Mouse (Mus musculus) stomach, embryonic 15.5 days (tissue): ENCODE results near the gene Gna14. TPM values are rescaled to one million over a fixed set of nuclear protein-coding genes. Genes with fewer than 3 reads are reported as not detected.

Experiments
- ATAC-seq: fragments of 200-750 bp; cut with Nextera tagmentation; 2 replicates; pipeline ENCODE4 v1.8.0; 2017; ENCODE audit warnings: low read depth, moderate number of reproducible peaks, moderate TSS enrichment; ENCODE audit not compliant: insufficient read depth, low FRiP score
- H3K27ac ChIP-seq: fragments of 300-500 bp; sonication (generic); 2 replicates; pipeline ENCODE4 v1.5.1; 2015; ENCODE audit warnings: mild to moderate bottlenecking, inconsistent platforms
- H3K27me3 ChIP-seq: fragments of 300-500 bp; sonication (generic); replicated peaks from 2 replicates; pipeline ENCODE4 v1.6.1; 2015; ENCODE audit warnings: inconsistent platforms
- H3K36me3 ChIP-seq: fragments of 300-500 bp; sonication (generic); 2 replicates; pipeline ENCODE4 v1.6.1; 2015; ENCODE audit warnings: inconsistent platforms
- H3K4me1 ChIP-seq: fragments of 300-500 bp; sonication (generic); 2 replicates; pipeline ENCODE4 v1.6.1; 2015; ENCODE audit warnings: inconsistent platforms
- H3K4me2 ChIP-seq: fragments of 300-500 bp; sonication (generic); 2 replicates; pipeline ENCODE4 v1.6.1; 2015; ENCODE audit warnings: mild to moderate bottlenecking, inconsistent platforms
- H3K4me3 ChIP-seq: fragments of 300-500 bp; sonication (generic); replicated peaks from 2 replicates; pipeline ENCODE4 v1.5.1; 2015; ENCODE audit warnings: inconsistent platforms
- H3K9ac ChIP-seq: fragments of 300-500 bp; sonication (generic); 2 replicates; pipeline ENCODE4 v1.6.1; 2015; ENCODE audit warnings: inconsistent platforms
- H3K9me3 ChIP-seq: fragments of 300-500 bp; sonication (generic); 2 replicates; pipeline ENCODE4 v1.6.1; 2016; ENCODE audit warnings: inconsistent platforms
- WGBS: fragments of 180-500 bp; shearing (Covaris S2); methylation state at CpG from one replicate; pipeline ENCODE4 v1.1.7; 2015; 5-methylcytosine and 5-hydroxymethylcytosine counted together
- polyA plus RNA-seq: library from polyadenylated mRNA; unstranded; fragments of >200 nt; fragmentation: Nextera tagmentation; extraction: Ambion mirVana; gene quantifications from 2 replicates; pipeline ENCODE4 v1.2.1, GENCODE M21; 2015

Gna14 gene
- polyA plus RNA-seq, 1 experiment from 2014 or later: 14.3 TPM

GRCm38 (mm10) chr19:16520608-16521007 is 85.0 kb downstream of the Gna14 start:
- 85% methylated on average over 3 of the region's 3 CpGs for WGBS
- Histone ChIP-seq H3K4me1 (no peaks in the 10 kb centered on the region), H3K4me2 (no peak overlapping the region), H3K27ac (no peak overlapping the region), H3K27me3 (no peaks in the 10 kb centered on the region), H3K4me3 (no peak overlapping the region), H3K36me3 (no peaks in the 10 kb centered on the region), H3K9ac (no peak overlapping the region), H3K9me3 (no peaks in the 10 kb centered on the region)
- no peak for ATAC-seq

- no peak for ATAC-seq
- no peak overlapping the region for H3K9ac ChIP-seq
- WGBS: 57% methylated on average over 9 of the region's 9 CpGs
- no peaks in the 10 kb centered on the region for H3K9me3 ChIP-seq
- H3K36me3 ChIP-seq: no peaks in the 10 kb centered on the region
- no peaks in the 10 kb centered on the region for H3K27me3 ChIP-seq
- no peak overlapping the region for H3K4me3 ChIP-seq
- peaks cover 12% of the 10 kb centered on the region; the same call in 1 of the 2 replicates for H3K4me1 ChIP-seq
- H3K4me2 ChIP-seq: no peak overlapping the region
- H3K27ac ChIP-seq: peak overlapping the region; percentile 8; the same call in 1 of the 2 replicates
Measured at GRCm38 (mm10) chr19:16526302-16526880, 90.8 kb downstream of the Gna14 start.

- WGBS: 54% methylated on average over 5 of the region's 5 CpGs
- no peaks in the 10 kb centered on the region for H3K36me3 ChIP-seq
- H3K9me3 ChIP-seq: no peaks in the 10 kb centered on the region
- no peaks in the 10 kb centered on the region for H3K27me3 ChIP-seq
- H3K27ac ChIP-seq: peak overlapping the region; percentile 8; the same call in 1 of the 2 replicates
- no peak overlapping the region for H3K4me3 ChIP-seq
- peaks cover 12% of the 10 kb centered on the region; the same call in 1 of the 2 replicates for H3K4me1 ChIP-seq
- H3K4me2 ChIP-seq: no peak overlapping the region
- H3K9ac ChIP-seq: no peak overlapping the region
- ATAC-seq: no peak
Measured at GRCm38 (mm10) chr19:16527031-16527430, 91.5 kb downstream of the Gna14 start.

- Histone ChIP-seq H3K9ac (no peak overlapping the region), H3K27ac (no peak overlapping the region), H3K4me2 (no peak overlapping the region), H3K4me1 (peaks cover 12% of the 10 kb centered on the region; the same call in 1 of the 2 replicates), H3K36me3 (no peaks in the 10 kb centered on the region), H3K9me3 (no peaks in the 10 kb centered on the region), H3K4me3 (no peak overlapping the region), H3K27me3 (no peaks in the 10 kb centered on the region)
- 37% methylated on average over 3 of the region's 3 CpGs for WGBS
- peak; percentile 60; the same call in 1 of the 2 replicates for ATAC-seq
Measured at GRCm38 (mm10) chr19:16528225-16528828, 92.8 kb downstream of the Gna14 start.

GRCm38 (mm10) chr19:16529293-16529920 is 93.8 kb downstream of the Gna14 start:
- Histone ChIP-seq H3K4me1 (peaks cover 12% of the 10 kb centered on the region; the same call in 1 of the 2 replicates), H3K27ac (no peak overlapping the region), H3K4me2 (no peak overlapping the region), H3K9me3 (no peaks in the 10 kb centered on the region), H3K27me3 (no peaks in the 10 kb centered on the region), H3K4me3 (no peak overlapping the region), H3K36me3 (no peaks in the 10 kb centered on the region), H3K9ac (no peak overlapping the region)
- no peak for ATAC-seq

GRCm38 (mm10) chr19:16529999-16530398 is 94.4 kb downstream of the Gna14 start:
- Histone ChIP-seq H3K27ac (no peak overlapping the region), H3K27me3 (no peaks in the 10 kb centered on the region), H3K4me1 (peaks cover 12% of the 10 kb centered on the region; the same call in 1 of the 2 replicates), H3K4me3 (no peak overlapping the region), H3K36me3 (no peaks in the 10 kb centered on the region), H3K9me3 (no peaks in the 10 kb centered on the region), H3K9ac (no peak overlapping the region), H3K4me2 (no peak overlapping the region)
- no peak for ATAC-seq
- 67% methylated on average over 4 of the region's 4 CpGs for WGBS

GRCm38 (mm10) chr19:16534311-16534710 is 98.7 kb downstream of the Gna14 start:
- Histone ChIP-seq H3K36me3 (no peaks in the 10 kb centered on the region), H3K4me3 (no peak overlapping the region), H3K9ac (no peak overlapping the region), H3K27me3 (no peaks in the 10 kb centered on the region), H3K27ac (no peak overlapping the region), H3K9me3 (no peaks in the 10 kb centered on the region), H3K4me2 (no peak overlapping the region), H3K4me1 (no peaks in the 10 kb centered on the region)
- WGBS: 81% methylated on average over 2 of the region's 2 CpGs
- no peak for ATAC-seq

DNA sequence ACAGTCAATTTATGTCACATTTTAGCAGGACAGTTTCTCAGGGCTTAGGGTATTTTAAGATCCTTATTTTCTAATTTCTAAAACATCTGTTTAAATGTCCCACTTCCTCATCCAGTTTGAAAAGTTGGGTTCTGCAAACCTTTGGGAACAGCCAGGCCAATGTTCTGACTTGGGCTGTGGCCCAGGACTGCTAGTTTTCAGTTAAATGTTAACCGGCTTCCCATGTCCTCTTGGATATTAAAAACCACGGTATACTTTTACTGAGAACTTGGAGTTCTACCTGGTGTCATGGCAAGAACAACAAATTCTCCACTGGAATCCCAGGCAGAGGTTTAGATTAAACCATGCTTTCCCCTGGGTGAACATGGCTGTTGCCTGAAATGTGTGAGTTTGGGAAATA is 102.9 kb downstream of the Gna14 start:
- no peaks in the 10 kb centered on the region for H3K9me3 ChIP-seq
- H3K4me2 ChIP-seq: no peak overlapping the region
- H3K4me1 ChIP-seq: no peaks in the 10 kb centered on the region
- no peak overlapping the region for H3K27ac ChIP-seq
- no peak overlapping the region for H3K9ac ChIP-seq
- no peak overlapping the region for H3K4me3 ChIP-seq
- no peaks in the 10 kb centered on the region for H3K27me3 ChIP-seq
- WGBS: 84% methylated on average over 2 of the region's 2 CpGs
- H3K36me3 ChIP-seq: no peaks in the 10 kb centered on the region
- ATAC-seq: no peak

DNA sequence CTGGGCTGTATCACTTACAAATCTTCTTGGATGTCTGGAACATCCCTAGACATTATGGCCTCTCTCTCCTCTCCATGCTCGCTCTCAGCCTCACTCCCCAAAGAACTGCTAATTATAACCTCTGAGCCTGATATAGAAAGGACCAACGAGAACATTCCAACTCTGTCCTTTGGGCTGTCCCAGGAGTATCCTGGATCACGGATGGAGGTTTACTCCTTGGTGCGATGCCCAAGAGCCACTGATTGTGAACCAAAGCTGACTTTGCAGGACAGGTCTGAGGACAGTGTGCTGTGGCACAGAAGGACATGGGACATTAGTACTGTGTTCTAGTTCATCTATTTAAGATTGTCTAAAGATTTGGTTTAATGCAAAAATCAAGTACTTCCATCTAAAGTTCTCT is 108.1 kb downstream of the Gna14 start:
- Histone ChIP-seq H3K4me2 (no peak overlapping the region), H3K4me1 (no peaks in the 10 kb centered on the region), H3K9me3 (no peaks in the 10 kb centered on the region), H3K36me3 (no peaks in the 10 kb centered on the region), H3K4me3 (no peak overlapping the region), H3K27ac (no peak overlapping the region), H3K27me3 (no peaks in the 10 kb centered on the region), H3K9ac (no peak overlapping the region)
- WGBS: 86% methylated on average over 4 of the region's 4 CpGs
- ATAC-seq: no peak

- Histone ChIP-seq H3K4me3 (no peak overlapping the region), H3K4me2 (no peak overlapping the region), H3K27me3 (no peaks in the 10 kb centered on the region), H3K9me3 (no peaks in the 10 kb centered on the region), H3K27ac (peak overlapping the region; percentile 44; the same call in 1 of the 2 replicates), H3K9ac (no peak overlapping the region), H3K4me1 (peaks cover 4% of the 10 kb centered on the region), H3K36me3 (no peaks in the 10 kb centered on the region)
- WGBS: 45% methylated on average over 8 of the region's 8 CpGs
- no peak for ATAC-seq
Measured at GRCm38 (mm10) chr19:16556988-16557387, 121.4 kb downstream of the Gna14 start.

GRCm38 (mm10) chr19:16557971-16558370 is 122.4 kb downstream of the Gna14 start:
- Histone ChIP-seq H3K4me2 (no peak overlapping the region), H3K9me3 (no peaks in the 10 kb centered on the region), H3K9ac (no peak overlapping the region), H3K4me3 (no peak overlapping the region), H3K27me3 (no peaks in the 10 kb centered on the region), H3K36me3 (no peaks in the 10 kb centered on the region), H3K4me1 (peaks cover 13% of the 10 kb centered on the region), H3K27ac (peak overlapping the region; percentile 9)
- WGBS: 76% methylated on average over 5 of the region's 5 CpGs
- no peak for ATAC-seq

DNA sequence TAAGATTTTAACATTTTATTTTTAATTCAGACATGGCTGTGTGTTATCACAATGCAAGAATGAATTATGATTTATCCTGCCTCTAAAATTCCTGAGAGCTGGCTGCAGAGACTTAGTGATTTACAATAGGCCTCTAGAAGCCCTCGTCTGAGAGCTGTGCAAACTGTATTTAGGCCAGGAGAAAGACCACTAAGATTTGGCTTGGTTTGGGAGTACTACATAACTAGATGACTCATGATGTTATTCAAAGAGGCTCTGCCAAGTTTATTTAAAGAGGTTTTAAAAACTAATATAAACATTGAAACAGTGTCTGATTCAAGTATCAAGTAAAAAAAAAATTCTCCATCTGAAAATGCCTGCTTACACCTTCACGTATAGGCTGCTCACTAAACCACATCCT is 123.0 kb downstream of the Gna14 start:
- Histone ChIP-seq H3K4me1 (peaks cover 13% of the 10 kb centered on the region), H3K4me2 (no peak overlapping the region), H3K9ac (no peak overlapping the region), H3K27ac (peak overlapping the region; percentile 84), H3K27me3 (no peaks in the 10 kb centered on the region), H3K9me3 (no peaks in the 10 kb centered on the region), H3K4me3 (no peak overlapping the region), H3K36me3 (no peaks in the 10 kb centered on the region)
- peak; percentile 59 for ATAC-seq
- WGBS: 39% methylated on average over 2 of the region's 2 CpGs
